8 mouse cellular contexts compared by ENCODE assay signal in the genomic region with DNA sequence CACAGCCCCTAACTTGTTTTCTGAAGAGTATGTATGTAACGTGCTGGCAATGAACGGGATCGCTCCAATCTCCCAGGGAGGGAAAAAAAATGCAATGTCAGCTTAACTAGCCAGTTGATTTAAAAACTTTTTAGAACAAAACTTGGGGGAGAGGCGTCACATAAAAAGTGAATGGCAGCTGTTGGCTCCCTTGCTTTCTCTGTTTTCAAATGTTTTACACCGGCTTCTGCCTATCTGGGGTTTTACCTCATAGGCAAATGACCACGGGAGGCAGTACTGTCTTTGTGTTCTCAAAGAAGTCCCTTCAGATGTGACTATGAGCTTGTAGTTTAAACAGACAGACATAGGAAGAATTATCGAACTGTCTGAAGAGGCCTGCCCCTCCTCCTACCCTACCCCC. TPM values are rescaled to one million over a fixed set of nuclear protein-coding genes. Genes with fewer than 3 reads are reported as not detected.
A peak's percentile ranks its signal among the peaks of the same experiment; 100 is the strongest.
DNase-seq lines count a peak whose midpoint lies in the region; ATAC-seq and TF ChIP-seq lines count a peak whose summit lies in the region.

No protein-coding gene starts in this region.

- H3K27ac ChIP-seq in kidney, adult 2 months (ENCODE audit: insufficient read depth, low read depth, low read length): no peak overlapping the region
- no peak overlapping the region; the same call in 1 of the 2 replicates for H3K27ac ChIP-seq in embryonic facial prominence, embryonic 11.5 days (replicated peaks; ENCODE audit: low read depth, low read length)
- peak overlapping the region; percentile 28; the same call in 1 of the 2 replicates for H3K27ac ChIP-seq in hindbrain, embryonic 15.5 days (replicated peaks)
- H3K27ac ChIP-seq in midbrain, embryonic 14.5 days (replicated peaks; ENCODE audit: low read depth, low read length): no peak overlapping the region

- H3K9ac ChIP-seq in embryonic facial prominence, embryonic 11.5 days (replicated peaks; ENCODE audit: low read length): 0 out of 2 replicates have a peak overlapping the region, but pooled peaks have one; percentile 1
- H3K9ac ChIP-seq in hindbrain, embryonic 15.5 days: peak overlapping the region; percentile 45
- H3K9ac ChIP-seq in midbrain, embryonic 14.5 days (replicated peaks; ENCODE audit: low read length): peak overlapping the region; percentile 13

- peaks cover 9% of the 10 kb centered on the region for H3K4me1 ChIP-seq in kidney, adult 2 months (ENCODE audit: control insufficient read depth, insufficient read depth, low read length)
- H3K4me1 ChIP-seq in embryonic facial prominence, embryonic 11.5 days (ENCODE audit: control insufficient read depth, insufficient read depth, low read length): peaks cover 5% of the 10 kb centered on the region
- peaks cover 41% of the 10 kb centered on the region for H3K4me1 ChIP-seq in hindbrain, embryonic 15.5 days (replicated peaks)
- H3K4me1 ChIP-seq in midbrain, embryonic 14.5 days (ENCODE audit: control insufficient read depth, insufficient read depth, low read length): peaks cover 11% of the 10 kb centered on the region; the same call in 1 of the 2 replicates

- H3K9me3 ChIP-seq in embryonic facial prominence, embryonic 11.5 days (replicated peaks; ENCODE audit: control insufficient read depth, low read length): no peaks in the 10 kb centered on the region
- no peaks in the 10 kb centered on the region for H3K9me3 ChIP-seq in hindbrain, embryonic 15.5 days
- H3K9me3 ChIP-seq in midbrain, embryonic 14.5 days (ENCODE audit: control insufficient read depth, low read length): no peaks in the 10 kb centered on the region

- intact Hi-C loops in gastrocnemius, postnatal 14 days (cut with DNase I; ENCODE audit: low total_unique reads): loop anchor here (10.0 kb wide), 1 partner anchor 623 kb away; no protein-coding TSS in a partner anchor

- no peak for TF ChIP-seq CTCF in kidney, adult 2 months (conservative IDR thresholded peaks at IDR 0.05; ENCODE audit: insufficient read depth, insufficient read length, low read depth, low read length)

- WGBS in kidney, adult 2 months: 32% methylated on average over 7 of the region's 7 CpGs
- 27% methylated on average over 7 of the region's 7 CpGs for WGBS in embryonic facial prominence, embryonic 11.5 days
- 29% methylated on average over 7 of the region's 7 CpGs for WGBS in hindbrain, embryonic 15.5 days
- WGBS in midbrain, embryonic 14.5 days: 40% methylated on average over 7 of the region's 7 CpGs

- H3K36me3 ChIP-seq in kidney, adult 2 months (ENCODE audit: control insufficient read depth, insufficient read depth, low read length): no peaks in the 10 kb centered on the region
- H3K36me3 ChIP-seq in embryonic facial prominence, embryonic 11.5 days (replicated peaks; ENCODE audit: control insufficient read depth, insufficient read depth, low read depth, low read length): no peaks in the 10 kb centered on the region
- H3K36me3 ChIP-seq in hindbrain, embryonic 15.5 days: no peaks in the 10 kb centered on the region
- H3K36me3 ChIP-seq in midbrain, embryonic 14.5 days (ENCODE audit: control insufficient read depth, insufficient read depth, low read length): no peaks in the 10 kb centered on the region

- DNase-seq in kidney, adult 2 months: no peak
- no peak for DNase-seq in kidney, adult 9 months
- DNase-seq in embryonic facial prominence, embryonic 11.5 days (ENCODE audit: low spot score): no peak
- peak; percentile 58 for DNase-seq in midbrain, embryonic 14.5 days
- no peak for DNase-seq in spleen, adult 12 weeks (ENCODE audit: low spot score)
- DNase-seq in cerebellum, adult 8-10 months: no peak
- no peak for DNase-seq in gastrocnemius, postnatal 14 days

- no peak for ATAC-seq in embryonic facial prominence, embryonic 11.5 days (replicated peaks; ENCODE audit: insufficient number of reproducible peaks, low FRiP score, low TSS enrichment, low read depth)
- no peak for ATAC-seq in hindbrain, embryonic 15.5 days (ENCODE audit: low FRiP score, low read depth)
- ATAC-seq in midbrain, embryonic 14.5 days (ENCODE audit: low FRiP score, low TSS enrichment): no peak

- peak overlapping the region; percentile 30; the same call in 1 of the 2 replicates for H3K4me3 ChIP-seq in kidney, adult 2 months (ENCODE audit: insufficient read depth, low read depth, low read length)
- no peak overlapping the region; the same call in 1 of the 2 replicates for H3K4me3 ChIP-seq in embryonic facial prominence, embryonic 11.5 days (ENCODE audit: low read depth, low read length)
- H3K4me3 ChIP-seq in hindbrain, embryonic 15.5 days: peak overlapping the region; percentile 38
- H3K4me3 ChIP-seq in midbrain, embryonic 14.5 days (replicated peaks; ENCODE audit: low read depth, low read length): peak overlapping the region; percentile 30

- no peak for TF ChIP-seq POLR2A in kidney, adult 2 months (IDR thresholded peaks at IDR 0.05; ENCODE audit: low read depth, low read length)

- H3K4me2 ChIP-seq in embryonic facial prominence, embryonic 11.5 days (ENCODE audit: low read depth, low read length): peak overlapping the region; percentile 40
- H3K4me2 ChIP-seq in hindbrain, embryonic 15.5 days: peak overlapping the region; percentile 89
- H3K4me2 ChIP-seq in midbrain, embryonic 14.5 days (ENCODE audit: low read length): peak overlapping the region; percentile 56

- H3K27me3 ChIP-seq in kidney, adult 2 months (replicated peaks; ENCODE audit: control insufficient read depth, insufficient read depth, low read length): no peaks in the 10 kb centered on the region
- no peaks in the 10 kb centered on the region for H3K27me3 ChIP-seq in embryonic facial prominence, embryonic 11.5 days (ENCODE audit: control insufficient read depth, insufficient read depth, low read length)
- no peaks in the 10 kb centered on the region for H3K27me3 ChIP-seq in hindbrain, embryonic 15.5 days
- peaks cover 4% of the 10 kb centered on the region for H3K27me3 ChIP-seq in midbrain, embryonic 14.5 days (ENCODE audit: control insufficient read depth, insufficient read depth, low read length)

RNA-seq across cellular contexts. Expression of a gene that starts 4.3 kb away (rescaled TPM):
- polyA plus RNA-seq in kidney, adult 2 months (2012; rRNA removed): 5.9 and 6.1 TPM in 2 replicates
- 34.5 and 37.6 TPM in 2 replicates for polyA plus RNA-seq in embryonic facial prominence, embryonic 11.5 days (2014; fragmentation: Nextera tagmentation; extraction: Ambion mirVana)
- polyA plus RNA-seq in hindbrain, embryonic 15.5 days (2015; fragmentation: Nextera tagmentation; extraction: Ambion mirVana): 19.2 and 21.1 TPM in 2 replicates
- polyA plus RNA-seq in midbrain, embryonic 14.5 days (2014; fragmentation: Nextera tagmentation; extraction: Ambion mirVana): 8.2 and 11.6 TPM in 2 replicates
- 1 to 10 TPM; 6.0 TPM for total RNA-seq in gastrocnemius, postnatal 14 days (2021)
